Mouse (Mus musculus): ENCODE results near the gene Ccdc9b.

Gene Ccdc9b

GRCm38 (mm10) chr2:118779504-118780480 lies 17.3 kb upstream of the Ccdc9b start, which contains the start of gene Disp2:
Disp2 (plus strand) TSS chr2:118779719.
- in situ Hi-C loops (cut with MboI; ENCODE audit: low pct_unique_long_range_greater_than_20kb in 1 of 2, low sequenced_read_pairs in 2 of 2, unreplicated experiment in 1 of 2), result no loop called here

GRCm38 (mm10) chr2:118779065-118779464 lies 16.6 kb upstream of the Ccdc9b start:
- in situ Hi-C loops (cut with MboI; ENCODE audit: low pct_unique_long_range_greater_than_20kb in 1 of 2, low sequenced_read_pairs in 2 of 2, unreplicated experiment in 1 of 2), result no loop called here

- in situ Hi-C loops (cut with MboI; ENCODE audit: low pct_unique_long_range_greater_than_20kb in 1 of 2, low sequenced_read_pairs in 2 of 2, unreplicated experiment in 1 of 2), result no loop called here
These were observed 16.0 kb upstream of the Ccdc9b start for GRCm38 (mm10) chr2:118778418-118778817.

GRCm38 (mm10) chr2:118776295-118776694 lies 13.8 kb upstream of the Ccdc9b start:
- in situ Hi-C loops (cut with MboI; ENCODE audit: low pct_unique_long_range_greater_than_20kb in 1 of 2, low sequenced_read_pairs in 2 of 2, unreplicated experiment in 1 of 2), result no loop called here

GRCm38 (mm10) chr2:118775846-118776245 lies 13.4 kb upstream of the Ccdc9b start:
- in situ Hi-C loops (cut with MboI; ENCODE audit: low pct_unique_long_range_greater_than_20kb in 1 of 2, low sequenced_read_pairs in 2 of 2, unreplicated experiment in 1 of 2), result no loop called here

- in situ Hi-C loops (cut with MboI; ENCODE audit: low pct_unique_long_range_greater_than_20kb in 1 of 2, low sequenced_read_pairs in 2 of 2, unreplicated experiment in 1 of 2), result no loop called here
These were observed 12.9 kb upstream of the Ccdc9b start for GRCm38 (mm10) chr2:118775396-118775795.

GRCm38 (mm10) chr2:118774536-118774935 lies 12.1 kb upstream of the Ccdc9b start:
- in situ Hi-C loops (cut with MboI; ENCODE audit: low pct_unique_long_range_greater_than_20kb in 1 of 2, low sequenced_read_pairs in 2 of 2, unreplicated experiment in 1 of 2), result no loop called here

- in situ Hi-C loops (cut with MboI; ENCODE audit: low pct_unique_long_range_greater_than_20kb in 1 of 2, low sequenced_read_pairs in 2 of 2, unreplicated experiment in 1 of 2), result no loop called here
These were observed 9.9 kb upstream of the Ccdc9b start, which contains the start of gene Phgr1 for GRCm38 (mm10) chr2:118772158-118772874. Phgr1 (plus strand) TSS chr2:118772769.

GRCm38 (mm10) chr2:118766041-118767033 lies 3.9 kb upstream of the Ccdc9b start:
- in situ Hi-C loops (cut with MboI; ENCODE audit: low pct_unique_long_range_greater_than_20kb in 1 of 2, low sequenced_read_pairs in 2 of 2, unreplicated experiment in 1 of 2), result no loop called here

- in situ Hi-C loops (cut with MboI; ENCODE audit: low pct_unique_long_range_greater_than_20kb in 1 of 2, low sequenced_read_pairs in 2 of 2, unreplicated experiment in 1 of 2), result loop anchor here (5.0 kb wide), 2 partner anchors 117 to 127 kb away; no protein-coding TSS in a partner anchor
These were observed 2.4 kb upstream of the Ccdc9b start for GRCm38 (mm10) chr2:118764875-118765274.

GRCm38 (mm10) chr2:118764094-118764831 lies 1.8 kb upstream of the Ccdc9b start:
- in situ Hi-C loops (cut with MboI; ENCODE audit: low pct_unique_long_range_greater_than_20kb in 1 of 2, low sequenced_read_pairs in 2 of 2, unreplicated experiment in 1 of 2), result loop anchor here (5.0 kb wide), 2 partner anchors 118 to 128 kb away; no protein-coding TSS in a partner anchor

GRCm38 (mm10) chr2:118763469-118763868 lies 1.0 kb upstream of the Ccdc9b start:
- in situ Hi-C loops (cut with MboI; ENCODE audit: low pct_unique_long_range_greater_than_20kb in 1 of 2, low sequenced_read_pairs in 2 of 2, unreplicated experiment in 1 of 2), result loop anchor here (5.0 kb wide), 2 partner anchors 119 to 129 kb away; no protein-coding TSS in a partner anchor

GRCm38 (mm10) chr2:118762784-118763148 lies 305 bp upstream of the Ccdc9b start:
- in situ Hi-C loops (cut with MboI; ENCODE audit: low pct_unique_long_range_greater_than_20kb in 1 of 2, low sequenced_read_pairs in 2 of 2, unreplicated experiment in 1 of 2), result loop anchor here (5.0 kb wide), 2 partner anchors 120 to 130 kb away; no protein-coding TSS in a partner anchor

- in situ Hi-C loops (cut with MboI; ENCODE audit: low pct_unique_long_range_greater_than_20kb in 1 of 2, low sequenced_read_pairs in 2 of 2, unreplicated experiment in 1 of 2), result loop anchor here (5.0 kb wide), 2 partner anchors 121 to 131 kb away; no protein-coding TSS in a partner anchor
These were observed 1.1 kb downstream of the Ccdc9b start for GRCm38 (mm10) chr2:118761358-118761757.

GRCm38 (mm10) chr2:118760311-118761025 lies 2.0 kb downstream of the Ccdc9b start:
- in situ Hi-C loops (cut with MboI; ENCODE audit: low pct_unique_long_range_greater_than_20kb in 1 of 2, low sequenced_read_pairs in 2 of 2, unreplicated experiment in 1 of 2), result loop anchor here (5.0 kb wide), 2 partner anchors 122 to 132 kb away; no protein-coding TSS in a partner anchor

GRCm38 (mm10) chr2:118759828-118760227 lies 2.6 kb downstream of the Ccdc9b start:
- in situ Hi-C loops (cut with MboI; ENCODE audit: low pct_unique_long_range_greater_than_20kb in 1 of 2, low sequenced_read_pairs in 2 of 2, unreplicated experiment in 1 of 2), result loop anchor here (5.0 kb wide), 2 partner anchors 122 to 132 kb away; no protein-coding TSS in a partner anchor

Measured in mouse embryonic stem cell (cell line).